Mouse (Mus musculus) right cerebral cortex, adult 18-20 months (tissue): ENCODE measurements around the gene Zfp746.
"Not testable (repeated sequence)": the region's sequence is repeated elsewhere in the genome, so short reads cannot be mapped to it uniquely, and the experiment has no call there.

ENCODE experiments used
- DNase-seq: peaks from one replicate; pipeline ENCODE4 v3.0.0; 2022; ENCODE audit warnings: mixed read lengths

Zfp746 gene

GRCm38 (mm10) chr6:48086471-48086878, at the start of gene Zfp746:
Gene Zfp746 (minus strand): TSS chr6:48086593.
- peak; percentile 94 for DNase-seq

GRCm38 (mm10) chr6:48121092-48121491, 34.7 kb upstream of the Zfp746 start:
- DNase-seq: not testable (repeated sequence)

DNA sequence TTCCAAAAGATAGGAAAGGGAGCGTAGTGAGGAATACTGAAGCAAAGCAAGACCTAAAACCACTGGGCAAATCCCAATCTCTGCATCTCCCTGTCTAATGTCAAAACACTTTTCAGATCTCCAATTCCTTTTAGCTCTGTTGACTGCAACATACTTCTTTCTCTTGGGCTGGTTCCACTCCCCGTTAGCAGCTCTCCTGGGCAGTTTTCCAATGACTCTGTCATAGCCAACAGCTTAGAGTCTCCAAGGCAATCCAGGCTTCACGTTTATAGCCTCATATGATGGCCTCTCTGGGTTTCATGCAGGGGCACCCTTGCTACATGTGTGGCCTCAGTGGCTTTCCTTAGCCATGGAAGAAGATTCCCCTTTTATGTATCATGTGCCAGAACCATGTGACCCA, 29.6 kb upstream of the Zfp746 start:
- DNase-seq: peak; percentile 7

DNA sequence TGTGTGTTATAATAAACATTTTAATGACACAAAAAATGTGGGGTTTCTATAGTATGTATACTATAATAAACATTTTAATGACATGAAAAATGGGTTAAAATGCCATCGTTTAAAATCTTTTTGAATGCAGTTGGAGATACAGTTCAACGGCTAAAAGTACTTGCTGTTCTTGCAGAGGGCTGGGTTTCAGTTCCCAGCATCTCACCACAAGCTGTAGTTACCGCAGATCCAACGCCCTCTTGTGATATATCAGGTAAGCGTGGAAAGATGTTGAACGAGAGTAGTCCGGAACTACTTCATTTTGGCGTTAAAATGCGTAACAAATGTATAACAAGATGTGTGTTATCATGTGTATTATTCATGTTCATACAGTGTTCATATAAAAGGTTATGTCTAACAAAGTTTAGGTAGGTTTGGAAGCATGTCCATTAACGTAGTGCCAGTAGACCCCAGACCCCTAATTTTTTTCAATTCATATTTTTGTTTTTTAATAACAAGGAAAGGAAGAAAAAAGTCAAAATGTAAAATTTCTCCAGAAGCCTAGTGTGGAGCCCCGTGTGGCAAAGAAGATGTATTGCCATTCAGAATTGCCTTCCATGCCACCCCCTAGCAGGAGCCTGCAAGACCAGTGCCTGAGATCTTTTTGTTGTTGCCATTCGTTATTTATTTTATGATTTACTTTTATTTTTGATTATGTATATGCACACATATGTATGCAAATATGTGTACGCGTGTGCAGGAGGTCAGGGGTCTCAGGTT, 743 bp upstream of the Zfp746 start:
- DNase-seq: no peak

DNA sequence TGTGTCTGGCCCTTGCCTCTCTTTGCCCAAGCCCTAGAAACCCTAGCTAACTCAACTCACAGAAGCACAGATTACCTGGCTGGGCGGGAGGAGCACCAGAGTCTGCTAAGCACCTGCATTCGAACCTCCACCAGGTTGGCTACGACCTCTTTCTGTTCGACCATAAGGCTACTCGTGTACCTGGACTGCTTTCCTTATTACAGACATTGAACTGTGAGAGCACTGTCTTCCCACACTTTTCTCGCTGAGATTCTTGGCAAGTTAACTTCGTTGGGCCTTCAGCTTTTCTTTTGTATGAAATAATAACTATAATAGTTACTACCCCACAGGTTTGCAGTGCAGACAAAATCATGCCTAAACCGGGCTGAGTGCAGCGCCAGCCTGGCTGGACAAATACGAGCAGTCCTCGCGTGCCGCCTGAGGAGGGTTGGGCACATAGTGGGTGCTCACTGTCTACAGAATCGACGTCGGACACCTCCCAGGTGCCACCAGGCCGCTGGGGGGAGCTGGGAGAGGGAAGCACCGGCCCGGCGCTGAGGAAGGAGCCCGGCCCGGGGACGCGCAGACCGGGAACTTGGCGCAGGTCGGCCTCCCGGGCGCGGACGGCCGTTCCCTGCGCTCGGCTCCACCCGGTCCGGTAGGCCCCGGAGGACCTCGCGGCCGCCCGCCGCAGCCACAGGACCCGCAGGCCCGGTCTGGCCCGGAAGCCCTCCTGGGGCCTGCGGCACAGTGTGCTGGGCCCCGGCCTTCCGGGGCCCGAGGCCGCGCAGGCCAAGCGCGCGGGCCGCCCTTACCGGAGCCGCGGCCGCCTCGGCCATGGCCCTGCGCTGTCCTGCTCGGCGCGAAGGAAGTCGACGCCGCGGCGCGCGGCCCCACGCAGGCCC, 630 bp downstream of the Zfp746 start:
- peak; percentile 66 for DNase-seq

DNA sequence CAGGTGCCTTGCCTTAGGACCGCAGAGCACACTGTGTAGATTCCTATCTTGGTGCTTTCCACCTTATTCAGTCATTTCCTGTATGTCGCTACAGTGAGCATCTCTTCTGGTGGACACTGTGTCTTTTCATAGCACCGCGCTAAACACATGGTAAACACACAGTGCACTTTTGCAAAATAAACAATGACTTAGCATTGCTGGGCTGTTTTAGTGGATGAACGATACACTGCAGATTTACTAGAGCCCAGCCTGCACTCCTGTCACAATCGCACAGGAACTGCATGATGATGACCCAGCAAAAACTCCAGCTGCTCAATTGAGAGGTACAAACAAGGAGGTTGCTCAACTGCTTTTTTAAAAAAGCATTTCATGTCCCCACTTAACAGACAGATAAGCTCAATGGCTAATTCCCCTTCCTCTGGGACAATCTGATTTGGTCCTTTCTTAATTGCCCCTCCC, 2.6 kb downstream of the Zfp746 start:
- DNase-seq: no peak

DNA sequence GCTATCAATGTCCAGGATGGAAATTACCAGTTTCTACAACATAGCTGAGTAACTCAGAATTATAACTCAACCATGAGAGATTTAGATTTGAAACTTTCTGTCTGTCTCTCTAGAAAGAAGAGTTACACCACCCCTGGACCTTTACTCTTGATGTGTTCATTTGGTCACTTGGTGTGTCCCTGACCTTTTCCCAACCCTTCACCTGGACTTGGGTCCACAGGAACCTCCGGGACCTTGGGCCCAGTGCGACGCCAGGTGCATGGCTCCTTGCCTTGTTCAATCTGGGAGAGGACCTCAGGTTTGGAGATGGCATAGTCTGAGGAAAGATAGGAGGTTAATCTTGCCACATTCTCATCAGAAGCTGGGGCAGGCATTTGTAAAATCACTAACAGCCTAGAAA, 4.4 kb downstream of the Zfp746 start:
- no peak for DNase-seq

GRCm38 (mm10) chr6:48081021-48081420, 5.4 kb downstream of the Zfp746 start:
- no peak for DNase-seq

- DNase-seq: no peak
Observed at GRCm38 (mm10) chr6:48073316-48073715, 13.1 kb downstream of the Zfp746 start.

DNA sequence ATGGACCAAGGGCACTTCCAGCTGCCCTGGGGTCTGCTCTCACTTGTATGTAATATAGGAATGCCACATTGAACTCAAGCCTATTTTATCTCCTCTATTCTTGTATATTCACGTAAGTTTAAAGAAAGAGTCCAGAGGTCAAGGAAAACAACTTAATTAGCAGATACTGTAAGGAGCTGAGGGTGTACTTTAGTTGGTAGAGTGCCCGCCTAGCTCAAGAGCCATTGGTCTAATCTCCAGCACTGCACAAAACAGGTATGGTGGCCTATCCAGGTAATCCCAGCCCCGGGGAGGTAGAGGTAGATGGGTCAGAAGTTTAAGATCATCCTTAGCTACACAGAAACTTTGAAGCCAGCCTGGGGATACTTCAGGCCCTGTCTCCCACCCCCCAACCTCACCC, 18.9 kb downstream of the Zfp746 start:
- no peak for DNase-seq

- no peak for DNase-seq
Observed at GRCm38 (mm10) chr6:48065587-48066075, 20.8 kb downstream of the Zfp746 start.

DNA sequence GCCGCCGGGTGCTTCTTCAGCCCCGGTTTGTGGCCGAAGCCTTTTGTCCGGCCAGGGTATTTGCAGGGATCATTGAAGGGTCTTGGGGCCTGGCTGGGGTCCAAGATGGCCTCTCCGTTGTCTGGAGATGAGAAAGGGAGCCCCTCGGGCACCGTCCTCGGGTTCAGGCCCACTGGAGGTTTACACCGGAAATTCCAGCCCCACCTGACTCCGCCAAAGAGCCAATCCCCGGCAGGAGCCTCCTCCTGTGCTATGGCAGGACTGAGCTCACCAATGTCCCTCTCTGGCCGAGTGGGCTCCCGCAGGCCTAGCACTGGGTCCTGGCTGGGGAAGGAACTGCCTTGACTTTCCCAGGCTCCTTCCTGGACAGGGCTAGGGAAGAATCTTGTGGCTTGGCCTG, 21.9 kb downstream of the Zfp746 start:
- DNase-seq: no peak

DNA sequence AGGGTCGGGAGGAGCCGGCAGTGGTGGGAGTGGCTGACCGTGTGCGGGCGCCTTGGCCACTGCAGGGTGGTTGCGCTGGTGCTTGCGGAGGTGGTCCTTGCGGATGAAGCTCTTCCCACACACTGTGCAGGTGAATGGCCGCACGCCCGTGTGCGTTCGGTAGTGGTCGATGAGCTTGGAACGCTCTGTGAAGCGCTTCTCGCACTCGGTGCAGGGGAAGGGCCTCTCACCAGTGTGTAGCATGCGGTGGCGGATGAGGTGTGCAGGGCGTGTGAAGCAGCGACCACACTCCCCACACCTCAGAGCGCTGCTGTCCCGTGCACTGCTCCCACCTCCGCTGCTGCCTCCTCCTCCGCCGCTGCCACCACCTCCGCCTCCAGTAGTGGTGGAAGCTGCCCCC, 22.5 kb downstream of the Zfp746 start:
- no peak for DNase-seq

GRCm38 (mm10) chr6:48060895-48061294, 25.5 kb downstream of the Zfp746 start:
- DNase-seq: no peak

DNA sequence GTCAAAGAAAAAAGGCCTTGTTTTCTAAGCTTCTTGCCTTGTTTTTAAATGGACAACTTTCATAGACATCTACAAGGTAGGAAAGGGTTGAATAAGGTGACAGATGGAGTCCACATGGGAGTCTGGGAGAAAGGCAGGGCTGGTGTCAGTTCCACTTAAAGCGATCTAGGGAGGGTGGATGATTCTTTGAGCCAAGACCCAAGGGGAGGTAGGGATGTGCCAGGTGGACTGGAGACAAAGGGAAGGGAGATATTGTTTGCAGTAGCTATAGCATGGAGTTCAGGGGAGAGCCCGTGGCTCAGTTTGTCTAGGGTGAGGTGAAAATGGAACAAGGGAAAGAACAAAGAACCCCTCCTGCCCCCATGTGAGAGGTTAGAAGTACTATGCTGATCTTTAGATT, 26.0 kb downstream of the Zfp746 start:
- no peak for DNase-seq

DNA sequence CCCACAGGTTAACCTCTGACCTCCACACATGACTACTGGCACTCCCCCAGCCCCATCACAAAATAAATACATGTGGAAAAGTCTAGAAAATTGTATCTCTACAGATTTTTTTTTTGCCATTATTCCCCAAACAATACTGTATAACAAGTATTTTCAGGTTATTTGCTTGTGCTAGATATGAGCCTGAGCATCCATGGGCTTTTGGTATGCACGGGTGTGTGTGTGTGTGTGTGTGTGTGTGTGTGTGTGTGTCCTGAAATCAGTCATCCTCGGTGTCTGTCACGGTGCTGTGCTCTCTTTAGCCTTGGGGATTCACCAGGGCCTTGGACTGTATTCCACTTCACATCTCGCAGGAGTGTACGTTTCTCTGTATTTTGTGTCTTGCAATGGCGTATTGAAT, 34.3 kb downstream of the Zfp746 start:
- DNase-seq: no peak

DNA sequence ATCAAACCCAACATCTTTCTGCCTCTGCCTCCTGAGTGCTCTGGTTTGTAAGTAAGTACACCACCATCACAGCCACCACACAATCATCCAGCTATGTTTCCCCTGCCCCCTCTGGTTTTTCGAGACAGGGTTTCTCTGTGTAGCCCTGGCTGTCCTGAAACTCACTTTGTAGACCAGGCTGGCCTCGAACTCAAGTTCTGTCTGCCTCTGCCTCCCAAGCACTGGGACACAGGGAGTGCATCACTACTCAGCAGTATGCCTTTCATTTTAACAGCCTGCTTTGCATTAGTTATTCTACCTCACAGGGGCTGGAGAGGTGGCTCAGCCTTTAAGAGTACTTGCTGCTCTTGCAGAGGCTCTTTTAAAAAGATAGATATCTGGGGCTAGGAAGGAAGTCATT, 34.7 kb downstream of the Zfp746 start:
- DNase-seq: no peak

GRCm38 (mm10) chr6:48049273-48050065, 36.9 kb downstream of the Zfp746 start:
- DNase-seq: no peak

DNA sequence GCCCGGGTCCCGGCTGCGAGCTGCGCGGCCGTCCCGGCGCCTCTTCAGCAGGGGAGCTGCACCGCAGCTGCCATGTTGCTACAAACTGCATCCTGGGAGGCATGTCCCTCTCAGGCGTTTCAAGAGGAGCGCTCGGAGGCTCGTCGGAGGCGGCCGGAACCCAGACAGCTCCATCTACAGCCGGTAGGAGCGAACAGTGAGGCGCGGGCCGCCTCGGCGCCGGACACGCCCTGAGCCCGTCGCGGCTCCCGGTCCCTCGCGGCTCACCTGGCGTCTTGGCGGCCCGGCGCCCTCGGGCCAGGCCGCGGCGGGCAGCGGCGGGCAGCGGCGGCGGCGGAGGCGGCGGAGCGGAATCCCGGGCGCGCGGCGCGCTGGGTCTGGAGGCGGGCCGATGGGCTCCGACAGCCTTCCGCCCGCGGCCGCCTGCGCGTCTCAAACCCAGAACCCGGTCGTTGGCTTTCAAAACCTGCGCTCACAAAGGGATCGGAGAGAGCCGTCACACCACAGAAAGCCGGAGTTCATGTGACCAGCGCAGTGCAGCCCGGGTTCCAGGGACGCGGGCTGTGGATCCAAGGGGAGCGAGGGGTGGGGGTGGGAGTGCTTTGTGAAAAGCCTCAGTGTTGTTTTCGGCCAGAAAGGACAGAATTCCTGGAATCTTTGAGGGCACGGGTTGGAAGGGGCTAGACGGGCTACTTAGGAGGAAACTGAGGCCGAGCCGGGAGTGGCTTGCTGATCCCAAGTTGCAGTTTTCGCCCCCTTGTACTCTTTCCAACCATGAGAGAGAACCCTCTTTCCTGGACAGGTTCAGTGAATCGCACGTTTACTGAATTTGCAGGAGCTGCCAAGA, 37.7 kb downstream of the Zfp746 start, which contains the start of gene Zfp777:
Zfp777 (minus strand) TSS at position 486 of the 847 bp plus-strand sequence.
- peak; percentile 80 for DNase-seq

GRCm38 (mm10) chr6:48047450-48048351, 38.7 kb downstream of the Zfp746 start:
- no peak for DNase-seq

DNA sequence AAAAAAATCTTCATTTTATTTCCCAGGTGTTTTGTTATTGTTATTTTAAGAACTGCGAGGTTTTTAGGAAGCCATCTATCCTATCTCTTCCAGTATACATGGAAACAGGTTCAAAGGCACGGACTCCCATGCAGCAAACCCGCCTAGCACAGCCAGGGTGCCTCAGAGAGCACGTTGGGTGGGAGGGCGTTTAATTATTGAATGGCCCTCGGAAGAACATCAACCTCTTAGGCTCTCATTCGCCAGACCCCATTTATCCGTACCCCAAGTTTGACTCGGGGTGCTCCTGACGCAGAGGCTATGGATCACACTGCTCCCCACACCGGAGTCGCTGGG, 39.3 kb downstream of the Zfp746 start:
- DNase-seq: no peak
